Mouse (Mus musculus): ENCODE results near the gene Jak1.
"Not testable (repeated sequence)": the region's sequence is repeated elsewhere in the genome, so short reads cannot be mapped to it uniquely, and the experiment has no call there.

Jak1 gene

DNA sequence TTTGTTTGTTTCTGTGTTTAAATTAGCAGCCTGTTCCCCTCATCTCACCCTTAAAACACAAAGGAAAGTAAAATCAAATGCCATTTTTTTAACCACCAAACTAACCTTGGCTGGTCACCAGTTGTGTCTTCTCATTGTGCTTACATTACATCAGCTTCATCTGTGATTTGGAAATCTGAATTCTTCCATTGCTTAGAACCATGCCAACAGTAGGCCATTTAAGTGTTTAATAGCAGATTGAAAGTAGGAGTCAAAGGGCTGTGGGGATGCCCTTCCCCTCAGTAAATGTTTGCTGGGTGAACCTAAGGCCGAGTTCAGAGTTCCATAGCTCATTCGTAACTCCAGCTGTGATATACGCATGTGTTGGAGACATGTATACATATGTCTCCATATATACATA, 10.8 kb upstream of the Jak1 start:
- no peak for DNase-seq (ENCODE audit: low spot score)

DNA sequence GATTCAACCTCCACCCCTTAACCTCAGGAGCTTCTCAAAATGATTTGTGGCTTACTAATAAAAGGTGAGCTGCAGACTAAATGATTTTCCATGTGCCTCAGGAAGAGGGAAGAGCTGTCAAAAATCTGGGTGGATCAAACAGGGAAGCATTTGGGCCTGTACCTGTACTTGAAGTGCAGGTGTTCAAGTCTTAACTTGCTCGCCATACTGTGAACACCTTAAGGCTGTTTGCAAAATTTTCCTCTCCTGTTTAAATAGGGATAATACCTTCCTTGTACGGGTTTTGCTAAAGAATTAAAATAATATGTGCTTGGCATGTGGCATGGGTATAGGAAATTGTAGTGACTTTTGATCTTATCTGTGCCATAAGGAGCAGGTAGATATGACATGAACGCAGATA, 5.7 kb upstream of the Jak1 start:
- no peak for DNase-seq (ENCODE audit: low spot score)

DNA sequence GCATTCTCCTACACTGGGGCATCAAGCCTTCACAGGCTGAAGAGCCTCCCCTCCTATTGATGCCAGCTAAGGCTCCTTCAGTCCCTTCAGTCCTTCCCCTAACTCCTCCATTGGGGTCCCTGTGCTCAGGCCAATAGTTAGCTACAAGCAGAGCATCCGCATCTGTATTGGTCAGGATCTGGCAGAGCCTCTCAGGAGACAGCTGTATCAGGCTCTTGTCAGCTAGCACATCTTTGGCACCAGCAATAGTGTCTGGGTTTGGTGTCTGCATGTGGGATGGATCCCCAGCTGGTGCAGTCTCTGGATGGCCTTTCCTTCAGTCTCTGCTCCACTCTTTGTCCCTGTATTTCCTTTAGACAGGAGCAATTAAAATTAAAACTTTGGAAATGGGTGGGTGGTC, 3.4 kb upstream of the Jak1 start:
- not testable (repeated sequence) for DNase-seq (ENCODE audit: low spot score)

DNA sequence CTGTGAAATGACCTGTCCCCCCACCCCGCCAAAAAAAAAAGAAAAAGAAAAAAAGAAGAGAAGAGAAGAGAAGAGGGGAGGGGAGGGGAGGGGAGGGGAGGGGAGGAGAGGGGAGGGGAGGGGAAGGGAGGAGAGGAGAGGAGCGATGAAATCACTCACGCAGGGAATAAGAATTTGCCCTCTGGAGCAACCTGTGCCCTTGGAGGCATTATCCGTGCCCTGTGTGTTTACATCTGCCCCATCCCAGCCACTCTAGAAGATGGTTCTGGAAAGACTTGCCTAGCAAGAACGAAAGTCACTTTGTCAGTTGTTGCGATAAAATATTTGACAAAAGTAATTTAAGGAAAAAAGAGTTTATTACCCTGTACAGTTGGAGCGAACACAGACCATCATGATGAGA, 441 bp upstream of the Jak1 start:
- no peak for DNase-seq (ENCODE audit: low spot score)

DNA sequence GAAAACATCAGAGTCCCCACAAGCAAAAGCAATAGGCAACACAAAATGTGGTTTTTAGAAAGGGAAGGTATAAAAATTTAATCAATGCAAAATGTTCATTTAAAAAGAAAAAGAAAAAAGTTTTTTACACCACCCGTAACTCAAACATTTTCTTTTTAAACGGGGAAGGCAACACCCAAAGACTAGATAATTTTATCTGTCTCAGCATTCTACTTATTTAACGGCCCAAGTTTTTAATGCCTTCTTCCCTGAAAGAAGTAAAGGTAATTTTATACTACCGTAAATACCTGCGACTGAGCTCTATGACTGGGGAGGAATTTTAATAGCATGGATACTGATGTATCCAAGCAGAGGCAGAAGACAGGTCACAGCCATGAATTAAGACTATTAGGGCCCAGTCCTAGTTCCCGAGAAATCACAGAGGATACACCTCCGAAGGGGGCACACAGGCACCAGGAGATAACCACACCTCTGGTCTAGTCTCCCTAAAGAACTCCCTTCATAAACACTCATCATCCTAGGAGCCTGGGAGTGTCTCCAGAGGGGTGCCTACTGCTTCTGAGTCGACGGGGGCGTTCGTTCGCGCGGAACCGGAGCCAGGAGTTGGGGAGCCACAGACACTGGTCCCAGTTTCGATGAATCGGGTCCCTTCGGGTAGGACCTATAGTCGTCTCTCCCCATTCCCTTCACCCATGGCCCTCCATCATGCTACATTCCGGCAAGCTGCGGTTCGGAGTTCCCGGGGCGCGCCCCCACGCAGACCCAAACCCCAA, 928 bp downstream of the Jak1 start:
- DNase-seq (ENCODE audit: low spot score) = no peak

DNA sequence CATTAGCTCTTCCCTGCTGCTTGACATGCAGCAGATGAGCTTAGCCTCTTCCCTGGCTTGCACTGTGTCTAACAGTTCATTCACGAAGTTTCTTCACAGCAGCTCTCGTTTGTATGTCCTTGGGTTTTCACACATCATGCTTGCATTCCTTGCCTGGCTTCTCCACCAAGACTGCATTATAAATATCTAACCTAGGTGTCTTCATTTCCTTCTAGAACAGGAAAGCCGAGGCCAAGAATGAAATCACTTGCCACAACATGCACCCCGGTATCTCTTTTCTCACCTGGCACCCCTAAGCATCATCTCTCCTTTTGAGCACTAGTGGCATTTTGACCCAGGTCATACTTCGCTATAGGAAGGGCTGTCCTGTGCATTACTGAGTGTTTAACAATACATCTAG, 3.5 kb downstream of the Jak1 start:
- DNase-seq (ENCODE audit: low spot score) = no peak

DNA sequence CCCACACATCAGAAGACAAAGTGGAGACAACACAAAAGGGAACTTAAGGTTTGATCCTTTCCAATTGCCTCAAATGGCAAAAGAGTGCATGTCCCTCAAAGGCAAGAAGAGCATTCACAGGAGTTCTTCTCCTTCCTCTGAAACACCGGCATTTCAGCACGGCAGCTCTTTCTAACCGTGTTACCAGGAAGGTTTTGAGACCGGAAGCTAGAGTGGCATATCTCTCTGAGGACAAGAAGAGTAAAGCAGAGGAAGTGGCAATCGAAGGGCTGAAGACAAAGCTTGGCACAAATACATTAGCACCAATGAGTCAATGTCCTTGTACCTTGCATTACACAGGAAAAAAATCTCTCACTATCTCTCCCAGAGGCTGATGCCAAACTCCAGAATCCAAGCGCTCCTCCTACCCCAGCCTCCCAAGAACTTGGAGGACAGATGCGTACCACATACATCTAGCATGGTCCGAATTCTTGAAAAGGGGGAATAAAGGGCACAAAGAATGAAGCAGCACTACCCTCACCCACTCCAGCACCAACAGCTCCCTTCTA, 4.3 kb downstream of the Jak1 start:
- peak; percentile 74 for DNase-seq (ENCODE audit: low spot score)

DNA sequence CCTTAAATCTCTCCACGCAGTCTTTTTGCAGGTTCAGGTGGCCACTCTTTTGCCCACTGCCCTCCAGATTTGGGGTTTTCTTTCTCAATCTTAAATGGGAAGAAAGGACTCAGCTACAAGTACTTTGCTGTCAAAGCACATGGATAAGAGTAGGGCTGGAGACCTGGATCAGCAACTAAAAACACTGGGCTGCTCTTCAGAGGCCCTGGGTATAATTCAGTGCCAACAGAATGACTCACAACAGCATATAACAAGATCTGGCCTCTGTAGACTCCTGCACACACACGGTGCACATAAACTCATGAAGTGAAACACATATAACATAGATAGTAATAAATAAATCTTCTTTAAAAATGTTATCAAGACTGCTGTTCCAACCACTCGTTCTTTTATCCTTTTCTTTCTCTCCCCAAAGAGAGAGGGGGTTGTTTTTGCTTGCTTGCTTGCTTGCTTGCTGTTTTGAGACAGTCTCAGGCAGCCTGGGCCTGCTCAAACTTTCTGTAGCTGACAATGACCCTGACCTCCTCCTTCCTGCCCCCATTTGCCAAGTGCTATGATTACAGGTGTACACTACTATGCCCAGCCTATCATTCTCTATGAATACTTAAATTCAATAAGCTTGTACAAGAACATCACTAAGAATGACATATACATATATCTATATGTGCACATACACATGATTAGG, 8.4 kb downstream of the Jak1 start:
- no peak for DNase-seq (ENCODE audit: low spot score)

DNA sequence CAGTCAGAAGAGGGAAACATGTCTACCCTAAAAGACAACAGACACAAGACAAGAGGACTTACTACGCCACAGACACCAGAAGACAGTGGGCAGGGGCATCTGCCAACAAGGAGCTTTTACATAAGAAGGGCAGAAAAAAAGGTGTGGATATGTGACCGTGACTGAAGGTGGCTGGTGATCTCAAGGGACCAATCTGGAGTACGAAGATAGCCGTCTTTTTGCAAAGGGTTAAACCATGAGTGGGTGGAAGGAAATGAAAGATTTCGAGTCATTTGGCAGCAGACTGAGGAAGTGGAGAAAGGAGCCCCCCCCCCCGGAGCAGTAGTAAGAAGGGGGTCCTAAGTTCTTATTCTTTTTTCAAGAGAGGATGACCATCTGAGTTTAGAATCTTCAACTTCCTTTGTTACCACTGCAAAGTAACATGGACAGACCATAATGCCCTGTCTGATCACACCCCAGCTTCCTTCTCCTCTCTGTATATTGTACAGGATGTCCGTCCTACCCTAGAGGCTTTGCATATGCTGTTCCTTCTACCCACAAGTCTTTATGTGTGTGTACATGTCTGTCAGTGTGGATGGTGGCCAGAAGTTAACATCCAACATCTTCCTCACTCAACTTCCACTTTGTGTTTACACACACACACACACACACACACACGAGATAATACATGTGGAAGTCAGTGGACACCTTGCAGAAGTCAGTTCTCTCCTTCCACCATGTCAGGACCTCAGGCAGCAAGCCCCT, 10.3 kb downstream of the Jak1 start:
- peak; percentile 51 for DNase-seq (ENCODE audit: low spot score)

DNA sequence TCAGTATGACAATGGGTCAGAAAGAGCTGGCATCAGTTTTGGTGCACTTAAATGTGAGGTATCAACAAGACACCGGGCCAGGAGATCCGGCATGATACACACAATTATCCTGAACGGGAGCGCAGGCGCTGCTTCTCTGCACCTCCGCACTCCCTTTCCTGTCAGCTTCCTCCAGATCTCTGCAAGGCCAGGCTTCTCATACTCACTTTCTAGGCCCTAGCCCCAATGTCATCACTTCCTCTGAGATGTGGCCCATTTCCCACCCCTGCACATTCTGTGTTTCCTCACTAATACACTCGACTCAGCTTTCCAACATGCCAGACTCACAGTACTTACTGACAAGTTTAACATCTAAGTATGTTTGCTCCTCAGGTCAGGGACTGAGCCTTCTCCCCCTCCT, 11.1 kb downstream of the Jak1 start:
- peak; percentile 71 for DNase-seq (ENCODE audit: low spot score)

DNA sequence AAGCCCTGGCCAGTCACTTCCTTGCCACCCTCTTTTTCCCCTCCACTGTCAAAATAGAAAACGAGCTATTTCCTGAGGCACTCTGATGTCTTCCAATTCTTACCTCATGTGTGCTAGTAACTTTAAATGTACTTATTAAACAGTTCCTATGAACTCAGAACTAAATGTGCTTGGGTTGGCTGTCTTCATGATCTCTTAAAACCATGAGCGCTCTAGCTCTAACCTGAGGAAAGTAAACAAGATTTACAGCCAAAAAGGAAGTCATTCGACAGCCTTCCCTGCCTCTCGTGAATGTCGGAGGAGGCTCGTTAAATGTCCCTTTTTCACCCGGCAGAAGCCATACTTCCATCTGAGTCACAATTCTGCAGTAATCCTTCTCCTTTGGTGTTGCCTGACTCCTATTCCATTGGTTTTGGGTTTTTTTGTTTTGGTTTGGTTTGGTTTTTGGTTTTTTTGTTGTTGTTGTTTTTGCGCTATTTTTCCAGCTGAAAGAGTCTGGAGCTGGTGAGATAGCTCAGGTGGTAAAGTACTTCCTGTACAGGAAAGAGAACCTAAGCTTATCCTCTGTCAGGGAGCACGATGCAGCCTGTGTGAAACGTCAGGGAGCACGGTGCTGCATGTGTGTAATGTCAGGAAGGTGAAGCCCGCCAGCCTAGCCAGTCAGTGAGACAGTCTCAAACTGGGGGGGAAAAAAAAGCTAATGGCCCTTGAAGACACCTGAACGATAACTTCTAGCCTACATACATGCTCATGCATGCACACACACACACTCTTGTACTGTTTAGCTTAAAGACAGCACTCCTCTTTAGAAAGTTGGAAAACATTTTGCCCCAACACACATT, 12.1 kb downstream of the Jak1 start:
- DNase-seq (ENCODE audit: low spot score) = peak; percentile 29

DNA sequence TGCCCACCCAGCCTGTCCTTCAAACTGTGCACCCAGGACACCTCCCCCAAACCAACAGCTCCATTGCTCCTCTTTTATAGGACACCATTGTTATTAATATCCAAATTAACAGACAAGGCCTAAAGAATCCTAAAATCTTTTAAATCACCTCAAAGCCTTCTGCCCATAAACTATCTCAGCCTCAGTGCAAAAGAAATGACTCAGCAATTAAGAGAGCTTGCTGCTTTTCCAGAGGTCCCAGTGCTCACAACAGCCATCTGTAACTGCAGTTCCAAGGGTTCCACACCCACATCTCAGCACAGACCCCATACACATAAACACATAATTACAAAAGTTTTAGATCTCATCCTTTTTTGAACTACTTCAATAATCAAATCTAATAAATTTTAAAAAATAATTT, 13.1 kb downstream of the Jak1 start:
- DNase-seq (ENCODE audit: low spot score) = no peak

DNA sequence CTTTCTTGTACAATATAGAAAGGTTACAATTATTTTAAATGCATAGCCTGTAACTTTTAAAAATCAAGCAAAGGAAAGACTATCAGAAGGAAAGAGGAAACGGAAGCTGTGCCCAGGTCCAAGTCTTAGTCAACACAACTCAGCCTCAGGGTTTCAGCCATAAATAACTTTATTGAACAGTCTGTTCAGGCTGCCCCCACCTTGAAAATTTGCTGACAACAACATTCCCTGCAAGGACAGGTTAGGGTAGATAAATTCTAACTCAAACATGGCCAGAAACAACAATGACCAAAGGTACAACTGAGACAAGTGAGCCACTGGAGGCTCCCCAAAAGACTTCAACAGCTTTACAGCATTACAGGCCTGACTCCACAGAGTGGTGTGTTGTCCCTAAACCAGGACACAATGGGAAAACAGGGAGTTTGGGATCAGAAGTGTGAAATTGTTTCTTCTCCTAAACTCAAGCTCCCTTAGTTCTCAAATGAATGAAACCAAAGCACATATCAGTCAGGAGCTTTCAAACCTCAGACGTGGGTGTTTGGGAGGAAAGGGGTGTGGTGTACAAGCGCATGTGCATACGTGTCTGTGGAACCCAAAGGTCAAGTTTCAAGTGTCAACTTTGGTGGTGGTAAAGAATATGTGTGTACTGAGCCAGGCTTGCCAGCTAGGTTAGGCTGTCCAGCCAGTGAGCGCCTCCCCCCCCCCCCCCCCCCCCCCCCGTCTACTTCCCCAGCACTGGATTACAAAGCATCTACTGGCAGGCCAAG, 14.9 kb downstream of the Jak1 start:
- no peak for DNase-seq (ENCODE audit: low spot score)

DNA sequence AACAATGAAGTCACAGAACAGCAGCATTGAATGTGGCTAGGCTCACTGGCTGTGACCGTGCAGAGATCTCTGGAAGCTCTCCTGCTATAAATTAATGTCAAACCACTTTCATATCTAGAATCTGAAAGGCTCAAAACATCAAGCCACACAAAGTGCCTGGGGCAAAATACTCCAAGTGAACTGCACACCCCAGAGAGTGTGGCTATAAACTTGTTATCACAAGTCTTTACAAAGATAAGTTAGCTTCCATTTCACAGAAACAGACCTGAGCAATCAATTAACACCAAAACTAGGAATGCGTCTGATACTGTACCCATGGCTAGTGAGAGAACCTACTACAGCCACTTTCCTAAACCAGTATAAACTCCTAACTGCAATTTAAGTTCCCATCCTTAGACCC, 17.7 kb downstream of the Jak1 start:
- no peak for DNase-seq (ENCODE audit: low spot score)

DNA sequence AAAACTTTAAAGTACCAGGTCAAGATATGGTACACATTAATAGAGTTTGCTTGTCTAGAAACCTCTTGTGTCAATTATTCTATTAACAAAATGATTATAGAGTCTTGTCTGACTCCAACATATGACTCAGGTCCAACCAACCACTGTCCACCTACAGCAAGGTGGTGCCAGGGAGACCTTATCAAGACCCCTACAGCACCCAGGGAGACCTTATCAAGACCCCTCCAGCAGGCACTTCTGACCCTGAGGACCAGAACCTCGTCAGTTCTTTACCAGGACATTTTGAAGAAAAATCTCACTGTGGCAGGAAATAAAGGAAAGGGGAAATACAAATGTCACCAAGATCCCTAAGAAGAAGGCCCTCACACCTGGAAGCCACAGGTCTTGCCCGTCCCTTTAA, 18.5 kb downstream of the Jak1 start:
- DNase-seq (ENCODE audit: low spot score) = no peak

DNA sequence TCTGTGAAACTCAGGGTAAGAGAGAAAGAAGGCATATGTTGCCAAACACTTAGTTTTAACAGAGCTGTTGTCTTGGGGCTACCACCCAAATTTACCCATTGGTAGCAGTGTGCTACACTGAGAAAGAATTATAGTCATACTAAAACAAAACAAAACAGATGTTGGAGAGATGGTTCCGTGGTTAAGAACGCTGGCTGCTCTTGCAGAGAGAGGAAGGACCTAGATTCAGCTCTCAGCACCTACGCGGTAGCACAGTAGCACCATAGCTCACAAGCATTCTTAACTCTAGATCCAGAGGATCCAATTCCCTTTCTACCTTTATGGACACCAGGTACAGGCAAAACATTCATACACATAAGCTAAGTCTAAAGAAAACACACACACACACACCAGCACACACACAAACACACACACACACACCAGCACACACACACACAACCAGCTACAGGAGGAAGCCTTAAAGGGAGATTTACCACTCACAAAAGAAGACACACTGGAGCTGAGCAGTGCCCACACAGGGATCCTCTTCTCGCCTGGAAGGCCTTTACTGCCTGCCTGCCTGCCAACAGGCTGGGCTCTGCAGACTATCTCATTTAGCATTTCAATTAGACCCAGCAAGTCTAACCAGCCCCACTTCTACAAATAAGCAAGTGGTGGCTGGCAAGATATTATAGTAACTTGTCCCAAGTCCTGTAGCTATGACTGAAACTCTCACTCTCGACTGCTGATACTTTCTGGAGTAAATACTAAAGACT, 20.6 kb downstream of the Jak1 start:
- DNase-seq (ENCODE audit: low spot score) = no peak

DNA sequence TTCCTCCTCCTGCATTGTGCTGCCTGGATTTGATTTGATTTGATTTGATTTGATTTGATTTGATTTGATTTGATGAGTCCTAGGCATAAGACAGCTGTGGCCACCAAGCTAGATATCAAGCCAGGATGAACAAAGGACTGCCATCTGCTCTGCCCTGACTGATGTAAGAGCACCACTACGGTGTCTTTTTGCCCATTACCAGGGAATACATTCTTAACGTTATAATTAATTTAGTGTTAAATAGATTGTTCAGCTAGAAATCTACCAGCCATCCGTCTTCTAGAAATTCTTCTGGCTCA, 24.3 kb downstream of the Jak1 start:
- no peak for DNase-seq (ENCODE audit: low spot score)

DNA sequence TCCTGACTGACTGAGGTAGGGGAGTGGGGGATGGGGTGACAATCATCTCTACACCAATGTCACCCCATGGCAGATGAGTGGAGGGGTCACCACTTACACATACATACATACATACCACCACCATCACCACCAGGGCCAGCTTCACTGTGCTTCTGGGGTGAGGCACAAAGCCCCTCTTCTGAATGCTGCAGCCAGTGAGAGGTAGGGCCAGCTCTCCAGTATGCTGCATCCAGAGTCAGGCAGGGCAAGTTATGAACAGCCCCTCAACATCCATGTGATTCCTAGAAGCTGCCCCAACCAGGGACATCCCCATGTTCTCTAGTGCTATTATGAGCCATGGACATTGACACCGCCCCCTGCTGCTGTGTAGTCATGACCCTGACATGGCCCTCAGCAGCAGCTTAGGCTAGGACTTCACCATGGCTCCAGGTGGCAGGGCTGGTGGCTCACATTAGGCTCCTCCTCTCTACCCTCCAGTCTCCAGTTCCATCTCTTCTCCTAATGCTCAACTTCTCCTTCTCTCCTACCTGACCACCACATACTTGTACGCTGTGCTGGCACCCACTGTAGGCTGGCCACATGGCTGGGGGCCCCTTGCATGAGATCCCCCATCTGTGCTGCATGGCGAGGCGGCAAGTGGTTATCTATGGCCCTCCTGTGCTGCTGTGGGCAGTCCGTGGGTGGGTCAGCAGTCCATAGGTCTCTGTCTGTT, 24.8 kb downstream of the Jak1 start:
- no peak for DNase-seq (ENCODE audit: low spot score)

DNA sequence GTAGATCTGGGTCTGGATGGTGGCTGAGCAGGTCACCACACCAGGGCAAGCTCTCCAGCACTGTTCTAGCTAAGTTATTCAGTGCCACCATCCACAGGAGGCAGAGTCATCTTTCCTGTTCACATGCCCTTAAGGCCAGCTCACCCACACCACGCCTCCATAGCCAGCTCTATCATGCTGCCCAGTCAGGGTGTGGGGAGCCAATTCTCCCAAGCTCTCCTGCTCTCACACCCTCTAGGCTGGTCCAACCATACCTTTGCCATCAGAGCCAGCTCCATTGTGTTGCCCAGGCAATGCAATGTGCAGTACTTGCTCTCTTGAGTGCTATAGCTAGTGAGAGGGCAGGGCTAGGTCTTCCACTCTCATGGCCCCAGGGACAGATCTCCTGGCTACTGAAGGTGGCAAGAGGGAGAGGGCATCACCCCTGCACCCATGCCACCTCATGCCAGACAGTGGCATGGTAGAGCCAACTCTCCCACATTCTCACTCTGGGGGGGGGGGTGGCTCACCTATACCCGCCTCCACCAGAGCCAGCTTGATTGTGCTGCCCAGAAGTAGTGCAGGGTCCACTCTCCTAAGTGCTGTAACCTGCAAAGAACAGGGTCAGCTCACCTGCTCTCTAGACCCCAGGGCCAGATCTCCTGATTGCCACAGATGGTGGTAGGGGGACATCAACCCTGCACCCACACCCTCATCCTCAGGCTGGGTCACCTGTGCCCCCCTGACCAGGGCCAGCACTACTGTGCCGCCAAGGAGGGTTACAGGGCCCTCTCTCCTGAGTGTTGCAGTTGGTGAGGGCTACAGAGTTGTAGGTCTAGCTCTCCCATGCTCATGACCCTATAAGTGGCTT, 25.5 kb downstream of the Jak1 start:
- DNase-seq (ENCODE audit: low spot score) = no peak
